14 mouse cellular contexts compared by ENCODE assay signal in the genomic region with DNA sequence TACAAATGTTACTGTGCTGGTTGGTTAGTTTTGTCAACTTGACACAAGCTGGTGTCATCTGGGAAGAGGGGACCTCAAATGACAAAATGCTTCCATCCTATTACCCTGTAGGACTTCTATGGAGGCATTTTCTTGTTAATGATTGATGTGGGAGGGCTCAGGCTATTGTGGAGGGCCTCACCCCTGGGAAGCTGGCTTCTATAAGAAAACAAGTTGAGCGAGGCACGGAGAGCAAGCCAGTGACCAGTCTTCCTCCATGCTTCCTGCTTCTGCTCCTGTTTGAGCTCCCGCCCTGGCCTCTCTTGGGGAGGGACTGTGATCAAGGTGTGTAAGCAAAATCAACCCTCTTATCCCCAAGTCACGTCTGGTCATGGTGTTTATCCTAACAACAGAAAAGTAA. TPM values are rescaled to one million over a fixed set of nuclear protein-coding genes. Genes with fewer than 3 reads are reported as not detected.
DNase-seq lines count a peak whose midpoint lies in the region; ATAC-seq and TF ChIP-seq lines count a peak whose summit lies in the region.
"Had no signal": no experiment of that assay in that cellular context is flagged by ENCODE, and none has a peak within 500 bp of the region (broad histone marks: within the 10 kb centered on the region; RNA-seq: fewer than 3 reads in every experiment).

No protein-coding gene starts in this region.

- no peaks in the 10 kb centered on the region for H3K36me3 ChIP-seq in heart, embryonic 16.5 days (ENCODE audit: control insufficient read depth, insufficient read depth)
- H3K36me3 ChIP-seq in kidney, postnatal 0 days (ENCODE audit: insufficient read depth, low read length) = no peaks in the 10 kb centered on the region
- H3K36me3 ChIP-seq in intestine, embryonic 15.5 days = no peaks in the 10 kb centered on the region
- H3K36me3 ChIP-seq in neural tube, embryonic 15.5 days = no peaks in the 10 kb centered on the region
- H3K36me3 ChIP-seq: liver, embryonic 15.5 days had no signal

- no peaks in the 10 kb centered on the region for H3K27me3 ChIP-seq in heart, embryonic 16.5 days (ENCODE audit: control insufficient read depth, insufficient read depth, low read length)
- H3K27me3 ChIP-seq in kidney, postnatal 0 days (ENCODE audit: insufficient read depth, low read length) = no peaks in the 10 kb centered on the region
- no peaks in the 10 kb centered on the region for H3K27me3 ChIP-seq in intestine, embryonic 15.5 days (replicated peaks)
- no peaks in the 10 kb centered on the region for H3K27me3 ChIP-seq in neural tube, embryonic 15.5 days (replicated peaks)
- H3K27me3 ChIP-seq: liver, embryonic 15.5 days had no signal

- peak overlapping the region; percentile 53 for H3K27ac ChIP-seq in heart, embryonic 16.5 days (ENCODE audit: low read length)
- H3K27ac ChIP-seq in kidney, postnatal 0 days = no peak overlapping the region
- H3K27ac ChIP-seq in intestine, embryonic 15.5 days = no peak overlapping the region
- H3K27ac ChIP-seq in neural tube, embryonic 15.5 days (replicated peaks) = peak overlapping the region; percentile 61; the same call in 1 of the 2 replicates
- H3K27ac ChIP-seq: liver, embryonic 15.5 days had no signal

- H3K9ac ChIP-seq in heart, embryonic 16.5 days (ENCODE audit: low read length) = no peak overlapping the region
- H3K9ac ChIP-seq in kidney, postnatal 0 days (ENCODE audit: low read depth, low read length) = no peak overlapping the region
- no peak overlapping the region for H3K9ac ChIP-seq in intestine, embryonic 15.5 days
- no peak overlapping the region for H3K9ac ChIP-seq in neural tube, embryonic 15.5 days (replicated peaks)
- H3K9ac ChIP-seq: liver, embryonic 15.5 days had no signal

- TF ChIP-seq CTCF in kidney, postnatal 0 days (IDR thresholded peaks at IDR 0.05; ENCODE audit: low read depth) = no peak

- DNase-seq in heart, postnatal 4 days = no peak
- no peak for DNase-seq in kidney, postnatal 0 days (ENCODE audit: low spot score)
- no peak for DNase-seq in kidney, adult 8-10 months
- DNase-seq in adrenal gland, adult 18-20 months (ENCODE audit: low spot score in 2 of 2) = no peak
- DNase-seq: adrenal gland, postnatal 10 days; cerebellum, adult 2 months; layer of hippocampus, postnatal 36 days; thymus, postnatal 25 days had no signal

- no peak overlapping the region for H3K4me3 ChIP-seq in heart, embryonic 16.5 days (ENCODE audit: low read length)
- H3K4me3 ChIP-seq in kidney, postnatal 0 days (replicated peaks; ENCODE audit: low read depth, low read length) = no peak overlapping the region
- H3K4me3 ChIP-seq in intestine, embryonic 15.5 days (replicated peaks) = no peak overlapping the region
- no peak overlapping the region for H3K4me3 ChIP-seq in neural tube, embryonic 15.5 days (replicated peaks)
- H3K4me3 ChIP-seq: liver, embryonic 15.5 days had no signal

- WGBS in heart, embryonic 16.5 days = 60% methylated on average over 4 of the region's 4 CpGs
- WGBS in kidney, postnatal 0 days = 35% methylated on average over 4 of the region's 4 CpGs
- 40% methylated on average over 4 of the region's 4 CpGs for WGBS in intestine, embryonic 15.5 days
- whole genome bisulfite sequencing in neural tube, embryonic 15.5 days = 35% methylated on average over 4 of the region's 4 CpGs

- no peaks in the 10 kb centered on the region for H3K9me3 ChIP-seq in heart, embryonic 16.5 days (replicated peaks; ENCODE audit: control insufficient read depth, low read length)
- no peaks in the 10 kb centered on the region for H3K9me3 ChIP-seq in kidney, postnatal 0 days (replicated peaks; ENCODE audit: low read length)
- H3K9me3 ChIP-seq in intestine, embryonic 15.5 days = no peaks in the 10 kb centered on the region
- no peaks in the 10 kb centered on the region for H3K9me3 ChIP-seq in neural tube, embryonic 15.5 days (replicated peaks)
- H3K9me3 ChIP-seq: liver, embryonic 15.5 days had no signal

- peaks cover 6% of the 10 kb centered on the region; the same call in 1 of the 2 replicates for H3K4me1 ChIP-seq in heart, embryonic 16.5 days (ENCODE audit: control insufficient read depth, insufficient read depth, low read length)
- H3K4me1 ChIP-seq in kidney, postnatal 0 days (replicated peaks; ENCODE audit: insufficient read depth, low read length) = peaks cover 11% of the 10 kb centered on the region
- 0 out of 2 replicates have a peak, but pooled peaks cover 5% of the 10 kb centered on the region for H3K4me1 ChIP-seq in intestine, embryonic 15.5 days (replicated peaks)
- H3K4me1 ChIP-seq in neural tube, embryonic 15.5 days = peaks cover 39% of the 10 kb centered on the region

- H3K4me2 ChIP-seq in heart, embryonic 16.5 days (ENCODE audit: low read depth, low read length) = no peak overlapping the region
- H3K4me2 ChIP-seq in kidney, postnatal 0 days (ENCODE audit: low read length) = no peak overlapping the region
- H3K4me2 ChIP-seq in intestine, embryonic 15.5 days (replicated peaks) = no peak overlapping the region
- no peak overlapping the region for H3K4me2 ChIP-seq in neural tube, embryonic 15.5 days
- H3K4me2 ChIP-seq: liver, embryonic 15.5 days had no signal

- no peak for ATAC-seq in heart, embryonic 16.5 days (replicated peaks; ENCODE audit: extremely low read depth, insufficient read depth, low FRiP score)
- ATAC-seq in kidney, postnatal 0 days (replicated peaks; ENCODE audit: low FRiP score, low read depth) = 0 out of 2 replicates have a peak, but pooled peaks have one; percentile 17
- ATAC-seq in intestine, embryonic 15.5 days = peak; percentile 77
- no peak for ATAC-seq in neural tube, embryonic 15.5 days (ENCODE audit: low FRiP score)
- ATAC-seq in frontal cortex, adult (ENCODE audit: low TSS enrichment) = no peak
- ATAC-seq: CD4-positive, CD25-positive, alpha-beta regulatory T cell, adult 4 months had no signal

RNA-seq across cellular contexts. Expression of a gene that starts 15.6 kb away (rescaled TPM):
- 2.3 and 2.5 TPM in 2 replicates for polyA plus RNA-seq in heart, embryonic 16.5 days (2015; fragmentation: Nextera tagmentation; extraction: Ambion mirVana)
- 1 to 10 TPM; 4.1 to 5.7 TPM for total RNA-seq in heart, postnatal 4 days (2021)
- 1.8 and 2.0 TPM in 2 replicates for polyA plus RNA-seq in kidney, postnatal 0 days (2015; fragmentation: Nextera tagmentation; extraction: Ambion mirVana)
- 1.7 and 1.9 TPM in 2 replicates for polyA plus RNA-seq in intestine, embryonic 15.5 days (2015; fragmentation: Nextera tagmentation; extraction: Ambion mirVana)
- 11.3 and 12.1 TPM in 2 replicates for polyA plus RNA-seq in neural tube, embryonic 15.5 days (2015; fragmentation: Nextera tagmentation; extraction: Ambion mirVana)
- 1 to 10 TPM; 5.0 TPM for total RNA-seq in adrenal gland, adult 18-20 months (2021)

Comparison
In these comparisons a context has a peak if more than half of its experiments do, and no peak if none do; other contexts are left out.
1. ATAC-seq: peak in kidney, postnatal 0 days (single experiment) and intestine, embryonic 15.5 days (single experiment); none in heart, embryonic 16.5 days (single experiment), neural tube, embryonic 15.5 days (single experiment) and frontal cortex, adult (single experiment).
2. H3K27ac ChIP-seq: peak in heart, embryonic 16.5 days (single experiment) and neural tube, embryonic 15.5 days (single experiment); none in kidney, postnatal 0 days (single experiment) and intestine, embryonic 15.5 days (single experiment).